Mouse (Mus musculus) thymus, postnatal 14 days (tissue): ENCODE measurements around the gene Gpr88.

Source experiments
- DNase-seq: peaks from one replicate; pipeline ENCODE4 v3.0.0; 2021

Gene Gpr88

DNA sequence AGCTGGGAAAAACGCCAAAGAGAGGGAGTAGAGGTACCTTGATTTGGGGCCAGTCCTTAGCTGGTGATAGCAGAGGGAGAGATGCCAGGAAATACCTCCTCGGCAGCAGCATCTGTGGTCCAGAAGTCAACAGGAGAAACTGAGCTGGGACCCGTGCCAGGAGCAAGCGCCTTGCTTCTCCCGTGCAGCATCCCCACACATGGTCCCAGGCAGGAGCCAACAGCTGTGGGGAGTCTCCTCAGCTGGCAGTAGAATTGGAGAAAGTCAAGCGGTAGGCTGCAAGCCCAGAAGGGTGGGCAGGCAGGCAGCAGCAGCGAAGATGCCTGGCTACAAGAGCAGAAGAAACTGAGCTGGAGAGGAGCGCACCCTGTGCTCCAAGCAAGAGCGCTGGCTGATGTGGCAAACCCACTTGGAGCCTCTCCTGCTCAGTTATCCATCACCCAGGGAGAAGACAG is at the start of gene Gpr88:
Gpr88 (minus strand) TSS at position 427 of the 455 bp plus-strand sequence.
- DNase-seq: no peak

DNA sequence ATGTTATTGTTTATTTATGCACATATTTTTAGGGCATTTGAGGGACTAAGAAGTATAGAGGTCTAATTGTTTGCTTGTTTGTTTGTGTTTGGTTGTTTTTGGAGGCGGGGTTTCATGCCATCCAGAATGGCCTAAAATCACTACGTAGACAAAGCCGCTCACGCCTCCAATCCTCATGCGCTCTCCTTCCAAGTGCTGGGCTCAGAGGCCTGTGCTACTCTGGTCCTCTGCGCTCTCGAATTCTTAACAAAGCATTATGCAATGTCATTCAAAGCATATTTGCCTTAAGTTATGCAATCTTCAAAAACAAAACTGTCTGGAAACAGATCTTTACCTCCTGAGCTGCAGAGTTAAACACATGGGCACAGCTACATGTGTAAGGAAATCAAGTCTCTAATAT is 49.3 kb upstream of the Gpr88 start:
- no peak for DNase-seq

DNA sequence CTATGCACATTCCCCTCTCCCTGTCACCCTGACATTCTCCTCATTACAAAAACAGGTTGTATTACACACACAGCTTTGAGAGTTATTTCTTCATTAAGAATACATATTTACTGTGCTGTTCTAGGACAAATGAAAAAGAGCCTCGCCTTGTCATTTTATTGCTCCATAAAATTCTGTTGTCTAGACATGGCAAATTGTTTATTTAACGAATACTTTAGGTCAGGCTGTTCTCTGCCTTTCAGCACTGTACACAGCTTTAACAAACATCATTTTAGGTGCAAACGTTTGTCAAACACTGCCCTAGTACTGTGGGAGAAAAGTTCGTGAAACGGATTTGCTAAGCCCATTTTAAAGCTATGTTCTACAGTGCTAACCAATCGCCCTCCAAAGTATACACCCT is 48.5 kb upstream of the Gpr88 start:
- DNase-seq: no peak

DNA sequence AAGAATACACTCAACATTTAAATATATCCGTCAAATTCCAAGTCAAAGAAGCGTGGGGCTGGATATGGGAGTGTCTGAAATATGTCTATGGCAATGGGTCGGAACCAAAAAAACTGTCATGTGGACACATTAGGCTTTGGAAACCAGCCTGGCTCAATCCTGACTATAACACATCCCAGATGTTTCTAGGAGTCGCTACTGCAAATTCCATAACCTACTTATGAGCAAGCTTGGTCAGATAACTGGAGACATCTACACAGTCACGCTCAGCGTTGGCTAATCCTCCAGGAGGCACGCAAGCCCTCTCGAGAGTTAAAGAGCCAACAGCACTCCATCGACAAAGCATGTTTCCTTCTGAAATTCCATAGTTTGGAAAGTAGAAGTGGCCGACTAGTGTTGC is 45.4 kb upstream of the Gpr88 start:
- DNase-seq: no peak

DNA sequence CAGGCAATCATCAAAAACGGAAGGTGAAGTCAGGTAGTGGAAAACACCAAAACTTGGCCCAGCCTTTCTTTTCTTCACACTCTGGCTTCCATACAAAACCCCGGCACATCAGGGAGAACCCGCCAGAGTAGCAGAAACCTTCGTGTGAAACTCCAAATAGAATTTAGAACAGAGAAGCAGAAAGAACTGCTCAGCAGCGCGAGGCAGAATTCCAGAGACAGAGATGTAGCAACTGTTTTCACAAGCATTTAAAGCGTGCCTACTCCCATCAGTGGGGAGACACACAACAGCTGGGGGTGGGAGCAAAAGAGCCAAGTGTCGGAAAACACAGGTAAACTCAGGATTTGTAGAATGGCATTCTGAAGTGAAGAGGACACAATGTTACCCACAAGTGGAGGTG is 44.7 kb upstream of the Gpr88 start:
- no peak for DNase-seq

DNA sequence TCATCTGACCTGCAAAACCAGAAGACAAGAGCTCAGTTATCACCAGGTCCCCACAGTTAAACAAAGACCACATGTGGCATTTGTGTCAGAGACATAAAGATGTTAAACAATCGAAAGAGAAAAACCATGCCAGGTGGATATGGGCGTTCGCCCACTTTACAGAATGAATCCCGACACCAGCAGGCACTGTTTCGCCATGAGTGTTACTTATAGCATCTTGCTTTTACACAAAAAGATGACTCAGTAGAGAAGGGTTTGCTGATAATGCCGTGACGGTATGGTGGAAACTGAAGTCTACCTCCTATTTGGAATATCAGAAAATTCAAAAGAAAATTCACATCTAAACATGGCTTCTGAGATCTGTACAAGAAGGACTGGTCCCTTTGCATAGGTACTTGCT is 43.9 kb upstream of the Gpr88 start:
- DNase-seq: no peak

DNA sequence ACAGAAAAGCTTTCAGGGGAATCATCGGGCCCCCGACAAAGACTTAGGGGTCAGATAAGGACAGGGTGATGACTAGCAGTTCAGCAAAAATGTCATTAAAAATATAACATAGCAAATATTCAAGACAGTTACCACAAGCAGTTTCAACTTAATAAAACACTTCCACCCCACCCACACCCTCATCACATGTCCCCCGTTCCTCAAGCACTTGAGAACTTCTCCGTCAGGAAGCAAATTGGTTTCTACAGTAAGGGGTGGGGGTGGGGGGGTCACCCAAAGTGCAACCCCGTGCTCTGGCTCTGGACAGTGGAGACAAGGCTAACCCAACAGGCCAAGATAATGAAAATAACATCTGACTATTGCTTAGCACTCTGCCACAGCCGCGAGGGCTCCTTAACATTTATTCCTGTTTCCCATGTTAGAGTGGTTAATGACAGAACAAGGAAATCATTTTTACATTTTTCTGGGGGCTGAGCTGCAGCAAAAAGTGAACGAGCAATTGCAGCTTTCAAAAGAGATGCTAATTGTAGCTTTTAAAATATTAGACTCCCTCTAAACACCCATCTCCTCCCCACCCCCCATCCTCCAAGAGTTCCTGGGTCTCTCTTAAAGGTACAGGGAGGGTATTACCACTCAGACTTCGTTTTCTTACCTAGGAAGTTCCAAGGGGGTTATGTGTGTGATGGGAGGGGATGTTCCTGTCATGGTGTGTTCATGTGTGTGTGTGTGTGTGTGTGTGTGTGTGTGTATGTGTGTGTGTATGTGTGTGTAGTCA is 36.9 kb upstream of the Gpr88 start:
- no peak for DNase-seq

DNA sequence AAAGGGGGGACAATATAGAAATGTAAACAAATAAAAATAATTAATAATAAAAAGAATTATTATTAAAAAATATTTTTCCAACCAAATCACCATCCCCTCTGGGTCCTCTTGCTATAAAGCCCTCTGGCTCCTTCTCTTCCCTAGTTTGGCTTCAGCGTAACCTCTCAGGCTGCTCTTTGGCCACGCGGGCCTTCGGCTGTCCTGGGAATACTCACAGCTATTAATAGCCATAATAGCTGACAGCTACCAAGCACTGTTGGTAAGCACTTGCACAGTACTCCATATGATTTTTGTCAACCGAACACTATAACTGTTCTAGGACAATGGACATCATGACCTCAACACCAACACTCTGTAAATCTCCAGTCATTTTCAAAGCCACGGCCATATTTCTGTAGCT is 35.5 kb upstream of the Gpr88 start:
- DNase-seq: no peak

DNA sequence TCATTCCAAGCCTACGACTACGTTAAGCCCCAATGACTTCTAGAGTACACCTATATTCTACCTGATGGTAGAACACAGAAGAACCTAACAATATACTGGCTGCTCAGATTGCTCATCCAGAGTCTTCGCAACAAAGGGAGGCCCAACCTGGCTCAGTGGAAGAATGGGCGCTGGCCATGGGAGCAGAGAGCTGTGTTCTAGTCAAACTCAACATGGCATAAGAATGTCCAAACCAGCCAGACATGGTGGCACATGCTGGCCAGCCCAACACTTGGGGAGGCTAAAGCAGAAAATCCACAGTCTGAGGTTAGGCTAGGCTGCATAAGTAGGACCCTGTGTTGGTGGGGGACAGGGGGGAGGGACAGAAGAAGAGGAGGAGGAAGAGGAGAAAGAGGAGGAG is 31.4 kb upstream of the Gpr88 start:
- no peak for DNase-seq

DNA sequence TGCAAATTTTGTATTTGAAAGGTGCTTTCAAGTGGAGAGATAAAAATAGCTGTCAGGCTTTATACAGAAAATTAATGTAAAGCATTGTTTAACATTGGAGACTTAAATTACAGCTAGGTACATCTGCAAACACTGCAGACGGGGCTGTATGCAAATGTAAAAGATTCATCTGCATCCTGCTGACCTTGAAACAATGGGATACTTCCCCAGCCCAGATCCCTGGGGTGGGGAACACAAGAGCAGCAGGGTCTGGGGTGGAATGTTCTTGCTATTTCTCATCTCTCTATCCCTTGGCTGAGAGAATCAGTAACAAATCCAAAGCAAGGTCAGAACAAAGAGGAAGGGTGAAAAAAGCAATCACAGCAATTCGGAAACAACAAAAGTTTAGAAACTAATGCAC is 30.7 kb upstream of the Gpr88 start:
- no peak for DNase-seq

DNA sequence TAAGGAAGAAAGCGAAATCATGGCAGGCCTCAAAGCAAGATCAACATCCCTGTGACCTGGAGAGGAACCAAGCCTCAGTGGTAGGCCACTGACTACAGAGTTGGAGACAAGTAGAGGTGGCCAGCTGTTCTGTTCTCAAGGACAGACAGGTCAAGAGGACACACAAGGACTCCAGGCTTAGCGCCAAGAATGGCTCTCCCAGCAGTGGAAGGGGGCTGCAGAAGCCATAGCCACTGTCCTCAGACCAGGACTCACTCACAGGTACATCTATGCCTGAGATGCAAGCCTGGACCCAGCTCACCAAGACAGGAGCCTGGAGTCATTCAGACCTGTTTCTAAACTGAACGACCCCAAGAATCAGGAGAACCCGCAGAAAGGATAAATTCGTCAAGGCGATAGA is 28.4 kb upstream of the Gpr88 start:
- no peak for DNase-seq

DNA sequence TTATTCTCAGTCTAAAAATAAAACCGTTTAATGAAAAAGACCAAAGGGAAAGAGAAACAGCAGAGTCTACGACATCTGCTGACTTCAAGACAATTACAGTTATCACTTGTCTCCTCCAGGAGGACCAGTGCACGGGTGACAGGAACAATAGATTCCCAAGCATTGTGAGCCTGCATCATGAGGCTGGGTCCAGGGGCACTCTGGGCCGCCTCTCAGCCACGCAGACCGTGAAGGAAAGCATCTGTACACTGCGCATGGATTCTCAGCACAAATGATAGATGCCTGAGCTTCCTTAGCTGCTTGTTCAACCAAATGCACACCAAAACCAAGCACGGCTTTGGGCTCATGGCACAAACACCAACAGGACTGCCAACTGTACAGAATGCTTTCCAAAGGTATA is 23.8 kb upstream of the Gpr88 start:
- no peak for DNase-seq

DNA sequence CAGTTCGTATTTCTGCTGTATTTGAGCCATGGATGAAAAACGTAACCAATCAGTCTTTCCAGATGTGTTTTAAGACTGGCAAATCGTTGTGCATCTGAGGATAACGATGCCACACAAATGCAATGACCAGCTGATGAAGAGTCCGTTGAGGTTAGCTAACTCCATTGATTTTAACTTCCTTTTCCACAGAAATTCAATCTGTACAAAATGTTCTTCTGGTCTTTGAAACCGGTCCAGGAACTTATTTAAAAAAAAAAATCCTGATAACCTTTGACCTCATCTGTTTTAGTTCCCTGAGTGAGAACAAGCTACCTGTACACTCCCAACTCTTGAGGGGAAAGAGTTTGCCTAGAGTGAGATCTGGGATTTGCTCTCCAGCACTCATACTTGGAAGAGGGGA is 18.4 kb upstream of the Gpr88 start:
- no peak for DNase-seq

DNA sequence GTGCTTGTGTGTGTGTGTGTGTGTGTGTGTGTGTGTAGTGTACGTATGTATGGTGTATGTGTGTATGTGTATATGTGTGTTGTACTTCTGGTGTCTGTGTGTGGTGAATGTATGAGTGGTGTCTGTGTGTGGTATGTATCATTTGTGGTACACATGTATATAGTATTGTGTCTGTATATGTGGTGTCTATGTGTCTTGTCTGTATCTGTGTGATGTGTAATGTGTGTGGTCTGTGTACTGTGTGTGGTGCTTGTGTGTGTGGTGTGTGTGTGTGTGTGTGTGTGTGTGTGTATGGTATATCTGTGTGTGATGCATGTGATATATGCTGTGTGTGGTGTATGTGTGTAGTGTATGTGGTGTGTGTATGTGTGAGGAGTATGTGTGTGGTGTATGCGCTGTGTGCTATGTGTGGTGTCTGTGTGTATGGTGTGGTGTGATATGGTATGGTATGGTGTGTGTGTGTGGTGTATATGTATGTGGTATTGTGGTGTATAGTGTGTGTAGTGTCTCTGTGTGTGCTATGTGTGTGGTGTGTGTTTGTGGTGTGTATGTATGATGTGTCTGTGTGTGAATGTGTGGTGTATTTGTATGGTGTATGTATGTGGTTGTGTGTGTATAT is 13.8 kb upstream of the Gpr88 start:
- no peak for DNase-seq

DNA sequence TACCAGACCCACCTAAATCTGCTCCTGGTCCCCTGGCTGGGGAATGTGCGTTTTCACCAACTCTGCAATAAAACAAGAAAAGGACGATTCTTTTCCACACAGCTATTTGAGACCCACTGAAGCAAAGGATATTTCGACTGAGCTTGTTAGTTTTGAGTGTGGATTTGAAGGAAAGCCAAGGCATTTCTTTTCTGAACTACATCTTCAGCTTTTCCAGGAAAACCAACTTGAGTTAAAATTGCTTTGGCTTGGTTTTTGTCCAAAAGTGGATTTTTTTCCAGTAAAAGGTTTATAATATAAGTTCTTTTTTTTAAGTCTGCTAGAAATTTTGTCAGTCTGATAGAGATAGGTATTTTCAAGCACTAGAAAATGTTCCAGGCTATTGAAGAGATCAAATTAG is 13.1 kb upstream of the Gpr88 start:
- no peak for DNase-seq

DNA sequence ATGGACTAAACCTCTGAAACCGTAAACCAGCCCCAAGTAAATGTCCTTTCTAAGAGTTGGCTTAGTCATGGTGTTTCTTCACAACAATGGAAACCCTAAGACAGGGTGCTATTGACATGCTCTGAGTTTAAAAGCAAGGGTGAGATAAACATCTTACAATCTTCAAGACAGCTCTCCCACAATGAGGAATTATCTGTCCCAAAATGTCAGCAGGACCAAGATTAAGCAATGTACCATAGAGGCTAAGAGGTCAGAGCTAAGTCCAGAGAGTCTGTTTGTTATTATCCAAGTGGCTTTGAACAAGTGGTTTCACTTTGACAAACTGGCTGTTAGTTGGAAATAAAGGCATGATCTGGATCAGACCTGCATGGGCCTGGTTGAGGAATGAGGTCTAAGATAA is 10.7 kb upstream of the Gpr88 start:
- no peak for DNase-seq

DNA sequence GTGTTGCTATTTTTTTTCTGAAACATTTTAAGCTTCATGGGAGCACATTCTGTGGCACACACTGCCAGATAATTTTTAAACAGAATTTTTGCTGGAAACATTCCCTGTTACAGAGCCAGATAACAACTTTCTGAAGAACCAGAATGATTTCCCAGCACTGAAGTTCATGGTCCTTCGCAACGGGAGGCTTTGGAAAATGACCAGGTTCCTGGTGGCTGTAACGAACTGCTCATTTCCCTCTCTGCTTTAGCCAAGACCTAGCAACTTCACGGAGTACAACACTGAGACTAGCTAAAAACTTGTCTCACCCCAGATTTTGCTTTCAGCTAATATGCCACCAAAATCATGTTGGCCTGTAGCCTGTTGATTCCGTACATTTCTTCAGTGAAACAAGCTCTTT is 9.8 kb upstream of the Gpr88 start:
- no peak for DNase-seq

DNA sequence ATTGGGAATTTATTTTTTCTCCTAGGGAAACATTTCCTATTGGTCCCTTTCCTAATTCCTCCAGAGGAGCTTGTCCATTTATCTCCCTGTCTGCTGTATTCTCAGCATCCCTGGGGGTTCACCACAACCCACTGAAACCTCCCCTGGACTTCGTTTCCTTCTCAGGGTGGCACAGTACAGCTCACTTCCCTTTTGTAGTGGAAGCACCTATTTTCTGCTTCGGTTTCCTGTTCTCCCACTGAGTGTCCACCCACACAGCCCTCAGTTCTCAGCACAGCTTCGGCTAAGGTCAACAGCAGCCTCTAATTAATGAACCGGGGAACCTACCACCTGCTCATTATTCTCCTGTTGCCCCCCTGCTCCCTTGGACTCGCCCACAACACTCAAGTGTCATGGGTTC is 2.8 kb upstream of the Gpr88 start:
- DNase-seq: no peak

DNA sequence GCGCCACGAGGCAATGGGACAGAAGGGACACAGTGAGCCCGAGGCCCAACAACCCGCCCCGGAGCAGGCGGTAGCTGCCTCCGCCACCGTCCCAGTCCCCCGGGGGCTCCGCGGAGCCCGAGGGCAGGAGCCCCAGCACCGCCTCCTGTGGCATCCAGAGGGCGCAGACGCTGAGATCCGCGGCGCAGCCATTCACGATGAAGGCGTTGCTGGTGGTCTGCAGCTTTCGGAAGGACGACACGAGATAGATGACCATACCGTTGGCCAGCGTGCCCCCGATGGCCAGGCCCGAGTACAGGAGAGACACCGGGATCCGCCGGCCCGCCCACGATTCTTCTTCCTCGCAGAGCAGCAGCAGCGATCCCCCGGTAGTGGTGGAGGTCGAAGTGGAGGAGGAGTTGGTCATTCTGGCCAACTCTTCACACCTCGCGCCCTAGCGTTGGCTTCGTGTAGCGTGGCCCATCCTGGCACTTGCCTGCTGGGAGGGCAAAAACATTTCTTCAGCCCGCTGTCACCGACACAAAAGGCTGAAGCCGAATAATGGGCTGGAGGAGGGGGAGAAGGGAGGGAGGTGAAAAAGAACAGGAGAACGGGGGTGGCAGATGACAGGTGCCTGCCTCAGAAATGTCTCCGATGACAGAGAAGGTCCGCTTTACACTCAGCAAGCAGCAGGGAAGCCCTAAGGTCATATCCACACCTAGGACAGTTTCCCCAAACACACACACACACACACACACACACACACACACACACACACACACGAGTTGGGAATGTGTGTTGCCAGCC is 855 bp downstream of the Gpr88 start:
- DNase-seq: no peak

DNA sequence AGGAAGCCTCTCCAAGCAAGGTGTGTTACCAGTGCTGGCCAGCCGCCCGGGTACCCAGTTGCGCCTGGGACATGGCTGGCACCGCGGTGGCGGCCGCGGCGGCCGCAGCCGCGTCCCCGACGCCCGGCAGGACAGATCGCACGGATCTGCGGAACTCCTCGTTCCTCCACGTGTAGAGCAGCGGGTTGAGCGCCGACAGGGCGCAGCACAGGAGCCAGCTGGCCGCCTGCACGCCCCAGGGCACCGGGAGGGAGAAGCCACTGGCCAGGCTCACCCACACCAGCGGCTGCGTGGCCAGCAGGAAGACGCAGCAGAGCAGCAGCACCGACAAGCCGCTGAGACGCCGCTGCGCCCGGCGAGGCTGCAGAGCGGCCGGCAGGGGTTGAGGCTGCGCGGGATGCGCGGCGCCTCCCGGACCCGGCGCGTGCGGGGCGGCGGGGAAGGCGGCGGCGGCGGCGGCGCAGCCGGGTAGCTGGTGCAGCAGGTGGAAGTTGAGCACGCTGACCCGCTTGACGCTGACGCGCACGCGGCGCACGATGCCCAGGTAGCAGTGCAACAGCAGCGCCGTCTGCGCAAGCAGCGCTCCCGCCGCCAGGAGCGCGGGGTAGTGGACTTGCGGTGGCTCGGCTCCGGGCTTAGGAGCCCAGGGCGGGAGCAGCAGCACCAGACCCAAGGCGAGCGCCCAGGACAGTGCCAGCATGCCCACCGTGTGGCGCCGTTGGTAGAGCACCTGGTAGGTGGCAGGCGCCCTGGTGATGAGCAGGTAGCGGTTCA is 1.6 kb downstream of the Gpr88 start:
- DNase-seq: no peak

DNA sequence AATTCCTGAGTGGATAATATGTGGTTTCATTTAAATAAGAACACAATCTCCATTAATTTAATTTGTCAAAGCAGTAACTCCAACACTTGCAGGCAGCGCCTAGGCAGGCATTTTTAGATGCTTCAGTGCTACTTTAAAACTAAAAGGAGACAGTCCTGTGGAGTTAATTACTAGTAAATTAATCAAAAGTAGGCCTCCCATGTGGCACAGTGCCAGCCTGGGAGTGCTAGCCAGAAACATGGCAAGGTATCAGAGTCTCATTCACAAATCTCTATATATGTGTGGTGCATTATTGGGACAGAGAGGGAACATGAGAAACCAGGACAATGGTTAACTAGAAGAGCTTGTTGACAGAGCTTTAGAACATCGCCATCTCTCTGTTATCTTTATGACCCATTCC is 4.3 kb downstream of the Gpr88 start:
- DNase-seq: no peak

DNA sequence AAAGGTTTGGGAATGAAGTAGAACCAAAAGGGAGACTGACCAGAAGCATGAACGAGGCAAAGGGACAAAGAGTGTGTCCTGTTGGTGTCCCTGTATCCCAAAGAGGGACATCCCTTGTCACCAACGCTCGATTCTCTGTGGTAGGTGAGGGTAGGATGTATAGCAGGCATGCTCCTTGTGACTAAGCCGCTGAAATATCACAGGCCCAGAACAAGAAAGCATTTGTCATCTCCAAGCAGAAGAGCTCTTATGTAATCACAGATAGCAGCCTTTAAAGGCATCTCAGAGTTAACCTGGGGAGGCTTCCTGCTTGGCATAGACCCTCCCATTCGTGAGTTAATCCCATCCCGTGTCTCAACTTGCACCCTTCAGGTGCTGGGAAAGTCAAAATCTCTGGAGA is 8.8 kb downstream of the Gpr88 start:
- DNase-seq: no peak

DNA sequence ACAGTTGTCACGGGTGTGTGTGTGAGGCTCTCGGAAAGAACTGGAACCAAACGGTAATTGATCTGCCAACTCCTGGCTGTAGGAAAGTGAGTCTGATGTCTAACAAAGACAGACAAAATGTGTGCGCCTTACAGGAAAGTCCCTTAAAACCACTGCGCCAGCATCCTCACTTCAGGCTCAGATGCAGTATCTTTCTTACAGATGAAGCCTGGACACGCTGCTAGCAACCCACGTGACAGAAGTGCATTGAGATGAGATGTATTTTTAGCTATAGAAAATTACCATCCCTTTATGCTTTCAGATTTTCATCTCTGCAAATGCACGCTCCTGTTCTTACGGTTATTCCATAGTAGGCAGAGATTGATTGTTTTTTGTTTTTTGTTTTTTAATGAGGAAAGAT is 10.6 kb downstream of the Gpr88 start:
- no peak for DNase-seq
